Comparison of ENCODE assay signal across 15 mouse cellular contexts in the genomic region with DNA sequence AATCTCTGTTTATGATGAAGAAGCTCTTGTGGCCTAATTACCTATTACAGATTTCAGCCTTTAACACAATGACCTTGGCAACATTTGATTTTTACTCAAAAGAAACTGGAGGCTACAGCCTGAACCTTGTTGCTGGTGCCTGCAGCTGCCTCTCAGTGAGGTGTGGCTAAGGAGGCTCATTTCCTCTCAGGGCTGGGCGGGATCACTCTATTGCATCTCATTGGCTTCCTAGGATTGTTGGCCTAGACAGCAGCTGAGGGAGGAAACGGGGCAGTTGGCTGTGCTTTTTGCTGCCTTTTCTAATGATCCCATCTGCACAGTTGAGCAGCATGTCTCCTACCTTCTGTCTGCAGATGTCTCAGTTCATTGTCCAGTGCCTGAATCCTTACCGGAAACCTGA. TPM values are rescaled to one million over a fixed set of nuclear protein-coding genes. Genes with fewer than 3 reads are reported as not detected.
A peak's percentile ranks its signal among the peaks of the same experiment; 100 is the strongest.
DNase-seq lines count a peak whose midpoint lies in the region; ATAC-seq and TF ChIP-seq lines count a peak whose summit lies in the region.
"Had no signal": no experiment of that assay in that cellular context is flagged by ENCODE, and none has a peak within 500 bp of the region (broad histone marks: within the 10 kb centered on the region; RNA-seq: fewer than 3 reads in every experiment).

No protein-coding gene starts in this region.

- no peaks in the 10 kb centered on the region for H3K9me3 ChIP-seq in kidney, postnatal 0 days (replicated peaks; ENCODE audit: low read length)
- H3K9me3 ChIP-seq in kidney, embryonic 14.5 days (ENCODE audit: control insufficient read depth, low read length): no peaks in the 10 kb centered on the region
- H3K9me3 ChIP-seq: embryonic facial prominence, embryonic 15.5 days; heart, embryonic 15.5 days; neural tube, embryonic 12.5 days had no signal

- H3K9ac ChIP-seq in kidney, postnatal 0 days (ENCODE audit: low read depth, low read length): no peak overlapping the region
- H3K9ac ChIP-seq in kidney, embryonic 14.5 days (ENCODE audit: low read depth, low read length): no peak overlapping the region
- H3K9ac ChIP-seq: embryonic facial prominence, embryonic 15.5 days; heart, embryonic 15.5 days; liver, embryonic 14.5 days; neural tube, embryonic 12.5 days had no signal

- H3K36me3 ChIP-seq in kidney, postnatal 0 days (ENCODE audit: insufficient read depth, low read length): peaks cover 45% of the 10 kb centered on the region
- peaks cover 78% of the 10 kb centered on the region for H3K36me3 ChIP-seq in kidney, embryonic 14.5 days (ENCODE audit: control insufficient read depth, insufficient read depth, low read length)

- ATAC-seq in kidney, postnatal 0 days (replicated peaks; ENCODE audit: low FRiP score, low read depth): no peak
- no peak for ATAC-seq in kidney, embryonic 14.5 days (ENCODE audit: low FRiP score, low TSS enrichment)
- ATAC-seq in CD4-positive, CD25-positive, alpha-beta regulatory T cell, adult 4 months: no peak
- ATAC-seq: forebrain, embryonic 14.5 days; hindbrain, embryonic 16.5 days had no signal

- no peaks in the 10 kb centered on the region for H3K27me3 ChIP-seq in kidney, postnatal 0 days (ENCODE audit: insufficient read depth, low read length)
- no peaks in the 10 kb centered on the region for H3K27me3 ChIP-seq in kidney, embryonic 14.5 days (ENCODE audit: control insufficient read depth, insufficient read depth, low read length)
- H3K27me3 ChIP-seq: embryonic facial prominence, embryonic 15.5 days; heart, embryonic 15.5 days; neural tube, embryonic 12.5 days had no signal

- H3K27ac ChIP-seq in kidney, postnatal 0 days: no peak overlapping the region
- no peak overlapping the region for H3K27ac ChIP-seq in kidney, embryonic 14.5 days (ENCODE audit: low read depth, low read length)
- H3K27ac ChIP-seq: embryonic facial prominence, embryonic 15.5 days; heart, embryonic 15.5 days; liver, embryonic 14.5 days; neural tube, embryonic 12.5 days had no signal

- peak; percentile 28 for DNase-seq in gastrocnemius, adult 18-20 months (ENCODE audit: low spot score)
- DNase-seq in gastrocnemius, postnatal 4 days (ENCODE audit: low spot score in 2 of 2): no peak
- peak; percentile 18 for DNase-seq in kidney, postnatal 0 days (ENCODE audit: low spot score)
- DNase-seq in thymus, postnatal 0 days (ENCODE audit: low spot score): peak; percentile 14
- no peak for DNase-seq in thymus, postnatal 36 days
- peak; percentile 31 to 34 for DNase-seq in heart, postnatal 36 days
- DNase-seq: cerebellum, adult 2 months had no signal

- no peaks in the 10 kb centered on the region for H3K4me1 ChIP-seq in kidney, postnatal 0 days (replicated peaks; ENCODE audit: insufficient read depth, low read length)
- H3K4me1 ChIP-seq in kidney, embryonic 14.5 days (ENCODE audit: control insufficient read depth, insufficient read depth, low read length): no peaks in the 10 kb centered on the region; the same call in 1 of the 2 replicates
- H3K4me1 ChIP-seq: heart, embryonic 15.5 days; neural tube, embryonic 12.5 days had no signal

- H3K4me3 ChIP-seq in kidney, postnatal 0 days (replicated peaks; ENCODE audit: low read depth, low read length): no peak overlapping the region
- H3K4me3 ChIP-seq in kidney, embryonic 14.5 days (ENCODE audit: low read length): no peak overlapping the region
- H3K4me3 ChIP-seq: embryonic facial prominence, embryonic 15.5 days; heart, embryonic 15.5 days; neural tube, embryonic 12.5 days had no signal

- intact Hi-C loops in heart, postnatal 36 days (cut with DNase I): no loop called here

- WGBS in kidney, postnatal 0 days: 68% methylated on average over 3 of the region's 3 CpGs
- 81% methylated on average over 3 of the region's 3 CpGs for WGBS in kidney, embryonic 14.5 days

- H3K4me2 ChIP-seq in kidney, postnatal 0 days (ENCODE audit: low read length): no peak overlapping the region
- no peak overlapping the region for H3K4me2 ChIP-seq in kidney, embryonic 14.5 days (replicated peaks; ENCODE audit: low read depth, low read length)
- H3K4me2 ChIP-seq: embryonic facial prominence, embryonic 15.5 days; heart, embryonic 15.5 days; neural tube, embryonic 12.5 days had no signal

- no peak for TF ChIP-seq CTCF in kidney, postnatal 0 days (IDR thresholded peaks at IDR 0.05; ENCODE audit: low read depth)

RNA-seq across cellular contexts. Expression of a gene that starts 7.2 kb away (rescaled TPM):
- total RNA-seq in gastrocnemius, adult 18-20 months (2021): under 1 TPM; 0.84 to 0.97 TPM
- total RNA-seq in gastrocnemius, postnatal 4 days (2021): 1 to 10 TPM; 4.0 to 4.3 TPM
- 42.3 and 45.7 TPM in 2 replicates for polyA plus RNA-seq in kidney, postnatal 0 days (2015; fragmentation: Nextera tagmentation; extraction: Ambion mirVana)
- 23.6 and 64.4 TPM in 2 replicates for polyA plus RNA-seq in kidney, embryonic 14.5 days (2014; fragmentation: Nextera tagmentation; extraction: Ambion mirVana)
- polyA plus RNA-seq in thymus, postnatal 0 days (2015; fragmentation: Nextera tagmentation; extraction: Ambion mirVana): 4.3 and 5.3 TPM in 2 replicates
- 1 to 10 TPM in 1 of 2 experiments, under 1 TPM in 1; 0.92 to 1.2 TPM for total RNA-seq in heart, postnatal 36 days (2021)
- 1 to 10 TPM; 5.5 to 8.2 TPM for polyA plus RNA-seq in CD4-positive, CD25-positive, alpha-beta regulatory T cell, adult 4 months (2017; shearing (Covaris generic))

RNA-seq across cellular contexts. Expression of a gene that starts 36.9 kb away (rescaled TPM):
- total RNA-seq in gastrocnemius, adult 18-20 months (2021): 1 to 10 TPM; 3.6 to 3.7 TPM
- total RNA-seq in gastrocnemius, postnatal 4 days (2021): 1 to 10 TPM; 3.1 to 3.4 TPM
- 2.9 and 3.9 TPM in 2 replicates for polyA plus RNA-seq in kidney, postnatal 0 days (2015; fragmentation: Nextera tagmentation; extraction: Ambion mirVana)
- 2.6 and 4.8 TPM in 2 replicates for polyA plus RNA-seq in kidney, embryonic 14.5 days (2014; fragmentation: Nextera tagmentation; extraction: Ambion mirVana)
- 15.7 and 19.1 TPM in 2 replicates for polyA plus RNA-seq in thymus, postnatal 0 days (2015; fragmentation: Nextera tagmentation; extraction: Ambion mirVana)
- 10 to 100 TPM in 1 of 2 experiments, 1 to 10 TPM in 1; 9.5 to 11.0 TPM for total RNA-seq in heart, postnatal 36 days (2021)
- 10 to 100 TPM; 20.1 to 20.5 TPM for polyA plus RNA-seq in CD4-positive, CD25-positive, alpha-beta regulatory T cell, adult 4 months (2017; shearing (Covaris generic))

RNA-seq across cellular contexts. Expression of a gene that starts 39.2 kb away (rescaled TPM):
- total RNA-seq in gastrocnemius, adult 18-20 months (2021): 10 to 100 TPM; 42.4 to 45.8 TPM
- 10 to 100 TPM; 57.0 to 57.9 TPM for total RNA-seq in gastrocnemius, postnatal 4 days (2021)
- 153 and 154 TPM in 2 replicates for polyA plus RNA-seq in kidney, postnatal 0 days (2015; fragmentation: Nextera tagmentation; extraction: Ambion mirVana)
- polyA plus RNA-seq in kidney, embryonic 14.5 days (2014; fragmentation: Nextera tagmentation; extraction: Ambion mirVana): 160 and 193 TPM in 2 replicates
- polyA plus RNA-seq in thymus, postnatal 0 days (2015; fragmentation: Nextera tagmentation; extraction: Ambion mirVana): 210 and 226 TPM in 2 replicates
- 10 to 100 TPM; 60.6 to 66.9 TPM for total RNA-seq in heart, postnatal 36 days (2021)
- 100 to 1,000 TPM; 225 to 243 TPM for polyA plus RNA-seq in CD4-positive, CD25-positive, alpha-beta regulatory T cell, adult 4 months (2017; shearing (Covaris generic))

Comparison
In these comparisons a context has a peak if more than half of its experiments do, and no peak if none do; other contexts are left out.
1. DNase-seq: peak in gastrocnemius, adult 18-20 months (single experiment), kidney, postnatal 0 days (single experiment), thymus, postnatal 0 days (single experiment) and heart, postnatal 36 days (2 of 2); none in gastrocnemius, postnatal 4 days (0 of 2) and thymus, postnatal 36 days (0 of 2).